Mouse (Mus musculus): ENCODE measurements at regions not wholly inside any gene's neighbourhood (a gene's known extent, or its start where the extent isn't known, plus 50 kb on each side); places are given as distances from the start of the nearest gene placed in this dataset.
A peak's percentile ranks its signal among the peaks of the same experiment; 100 is the strongest.

- DNase-seq (ENCODE audit: low spot score): no peak
- intact Hi-C loops (cut with DNase I): no loop called here
These were observed 797.1 kb upstream of the Slit2 start for GRCm38 (mm10) chr5:47185868-47186267.

- intact Hi-C loops (cut with DNase I): no loop called here
These were observed 780.6 kb upstream of the Slit2 start for GRCm38 (mm10) chr5:47202164-47202914.

GRCm38 (mm10) chr5:47202915-47203296 lies 780.0 kb upstream of the Slit2 start:
- no peak for DNase-seq (ENCODE audit: low spot score)
- intact Hi-C loops (cut with DNase I): no loop called here

More at GRCm38 (mm10) chr5:47202164-47202914, 780.6 kb upstream of the Slit2 start:
- DNase-seq (ENCODE audit: low spot score): no peak

- intact Hi-C loops (cut with DNase I): no loop called here
These were observed 772.4 kb upstream of the Slit2 start for GRCm38 (mm10) chr5:47210542-47210941.

GRCm38 (mm10) chr5:47215421-47215820 lies 767.5 kb upstream of the Slit2 start:
- intact Hi-C loops (cut with DNase I): no loop called here
- DNase-seq (ENCODE audit: low spot score): no peak

More at GRCm38 (mm10) chr5:47210542-47210941, 772.4 kb upstream of the Slit2 start:
- no peak for DNase-seq (ENCODE audit: low spot score)

GRCm38 (mm10) chr5:47225247-47225646 lies 757.7 kb upstream of the Slit2 start:
- DNase-seq (ENCODE audit: low spot score): no peak
- intact Hi-C loops (cut with DNase I): no loop called here

- intact Hi-C loops (cut with DNase I): no loop called here
- no peak for DNase-seq (ENCODE audit: low spot score)
These were observed 746.8 kb upstream of the Slit2 start for GRCm38 (mm10) chr5:47236094-47236493.

GRCm38 (mm10) chr5:47240060-47240459 lies 742.9 kb upstream of the Slit2 start:
- intact Hi-C loops (cut with DNase I): no loop called here
- no peak for DNase-seq (ENCODE audit: low spot score)

GRCm38 (mm10) chr5:47240586-47240985 lies 742.4 kb upstream of the Slit2 start:
- intact Hi-C loops (cut with DNase I): no loop called here
- DNase-seq (ENCODE audit: low spot score): peak; percentile 12

GRCm38 (mm10) chr5:47254835-47255369 lies 728.0 kb upstream of the Slit2 start:
- no peak for DNase-seq (ENCODE audit: low spot score)
- intact Hi-C loops (cut with DNase I): no loop called here

- no peak for DNase-seq (ENCODE audit: low spot score)
- intact Hi-C loops (cut with DNase I): no loop called here
These were observed 721.1 kb upstream of the Slit2 start for GRCm38 (mm10) chr5:47261658-47262411.

- intact Hi-C loops (cut with DNase I): no loop called here
- DNase-seq (ENCODE audit: low spot score): no peak
These were observed 710.3 kb upstream of the Slit2 start for GRCm38 (mm10) chr5:47272642-47273041.

GRCm38 (mm10) chr5:47273389-47274255 lies 709.3 kb upstream of the Slit2 start:
- DNase-seq (ENCODE audit: low spot score): no peak
- intact Hi-C loops (cut with DNase I): no loop called here

- intact Hi-C loops (cut with DNase I): no loop called here
- DNase-seq (ENCODE audit: low spot score): no peak
These were observed 708.7 kb upstream of the Slit2 start for GRCm38 (mm10) chr5:47274256-47274638.

- intact Hi-C loops (cut with DNase I): no loop called here
- no peak for DNase-seq (ENCODE audit: low spot score)
These were observed 706.4 kb upstream of the Slit2 start for GRCm38 (mm10) chr5:47276231-47277195.

- intact Hi-C loops (cut with DNase I): no loop called here
- no peak for DNase-seq (ENCODE audit: low spot score)
These were observed 703.3 kb upstream of the Slit2 start for GRCm38 (mm10) chr5:47279630-47280029.

- intact Hi-C loops (cut with DNase I): no loop called here
- no peak for DNase-seq (ENCODE audit: low spot score)
These were observed 683.3 kb upstream of the Slit2 start for GRCm38 (mm10) chr5:47299602-47300001.

GRCm38 (mm10) chr5:47317506-47317905 lies 665.4 kb upstream of the Slit2 start:
- intact Hi-C loops (cut with DNase I): no loop called here
- no peak for DNase-seq (ENCODE audit: low spot score)

- intact Hi-C loops (cut with DNase I): no loop called here
- no peak for DNase-seq (ENCODE audit: low spot score)
These were observed 664.8 kb upstream of the Slit2 start for GRCm38 (mm10) chr5:47318147-47318546.
